Mouse (Mus musculus) C2C12 (cell line): ENCODE measurements around the gene Gda.

Source experiments
- CTCF ChIP-seq: IDR thresholded peaks from one replicate; pipeline ENCODE4 v1.5.1; 2011; ENCODE audit not compliant: control insufficient read depth, insufficient read depth, insufficient read length
- MAX ChIP-seq: IDR thresholded peaks from one replicate; pipeline ENCODE4 v1.6.1; 2011; ENCODE audit warnings: mild to moderate bottlenecking, control low read depth
- MYOG ChIP-seq: IDR thresholded peaks from one replicate; pipeline ENCODE4 v1.6.1; 2011; ENCODE audit not compliant: control insufficient read depth, insufficient read length; ENCODE audit errors: extremely low read depth

- TF ChIP-seq CTCF = no peak
- TF ChIP-seq MYOG = no peak
- no peak for TF ChIP-seq MAX
Measured at GRCm38 (mm10) chr19:21520280-21520679, 47.0 kb upstream of the Gda start.
